Mouse (Mus musculus) urinary bladder, postnatal 14 days (tissue): Measurements from ENCODE around the gene Psg29.
A peak's percentile ranks its signal among the peaks of the same experiment; 100 is the strongest.

ENCODE experiments used
- DNase-seq: peaks from one replicate; pipeline ENCODE4 v3.0.0; 2021; ENCODE audit warnings: low spot score

Gene Psg29

GRCm38 (mm10) chr7:17203177-17203576 lies at the start of gene Psg29:
TSS of gene Psg29 (plus strand) at chr7:17203477.
- DNase-seq = no peak

DNA sequence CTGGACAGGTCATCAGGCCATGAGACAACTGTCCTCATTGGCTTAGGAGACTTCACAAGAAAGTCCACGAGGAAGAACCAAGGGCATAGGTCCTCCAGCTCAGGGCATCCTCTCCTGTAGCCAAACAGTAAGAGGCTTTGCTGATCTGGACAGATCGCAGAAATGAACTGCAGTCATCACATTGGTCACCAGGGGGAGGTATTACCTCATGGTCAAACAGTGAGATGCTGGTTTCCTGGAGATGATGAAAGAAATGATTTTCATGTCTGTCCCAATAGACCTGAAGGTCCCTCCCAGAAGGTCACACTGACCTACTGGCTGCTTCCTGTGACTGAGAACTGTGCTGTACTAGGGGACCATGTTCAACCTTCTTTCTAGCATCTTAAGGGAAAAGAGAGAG lies 47.6 kb upstream of the Psg29 start:
- DNase-seq = peak; percentile 26

- no peak for DNase-seq
These were observed 46.2 kb upstream of the Psg29 start for GRCm38 (mm10) chr7:17156885-17157677.

DNA sequence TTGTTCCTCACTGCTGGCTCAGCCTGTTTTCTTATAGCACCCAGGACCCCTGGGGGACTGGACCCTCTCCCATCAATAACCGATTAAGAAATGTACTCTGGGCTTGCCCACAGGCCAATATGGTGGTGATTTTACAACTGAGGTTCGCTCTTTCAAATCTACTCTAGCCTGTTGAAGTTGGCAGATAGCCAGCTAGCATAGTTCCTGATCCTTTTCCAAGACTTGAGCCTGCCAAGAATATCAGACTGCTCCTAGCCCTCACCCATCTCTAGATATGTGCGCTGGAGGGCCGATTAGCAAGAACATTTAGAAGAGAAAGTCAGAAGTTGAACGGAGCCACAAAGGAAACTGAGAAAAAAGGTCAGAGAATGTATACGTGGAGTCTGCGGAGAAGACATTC lies 44.3 kb upstream of the Psg29 start:
- no peak for DNase-seq

- no peak for DNase-seq
These were observed 31.4 kb upstream of the Psg29 start for GRCm38 (mm10) chr7:17171827-17172226.

DNA sequence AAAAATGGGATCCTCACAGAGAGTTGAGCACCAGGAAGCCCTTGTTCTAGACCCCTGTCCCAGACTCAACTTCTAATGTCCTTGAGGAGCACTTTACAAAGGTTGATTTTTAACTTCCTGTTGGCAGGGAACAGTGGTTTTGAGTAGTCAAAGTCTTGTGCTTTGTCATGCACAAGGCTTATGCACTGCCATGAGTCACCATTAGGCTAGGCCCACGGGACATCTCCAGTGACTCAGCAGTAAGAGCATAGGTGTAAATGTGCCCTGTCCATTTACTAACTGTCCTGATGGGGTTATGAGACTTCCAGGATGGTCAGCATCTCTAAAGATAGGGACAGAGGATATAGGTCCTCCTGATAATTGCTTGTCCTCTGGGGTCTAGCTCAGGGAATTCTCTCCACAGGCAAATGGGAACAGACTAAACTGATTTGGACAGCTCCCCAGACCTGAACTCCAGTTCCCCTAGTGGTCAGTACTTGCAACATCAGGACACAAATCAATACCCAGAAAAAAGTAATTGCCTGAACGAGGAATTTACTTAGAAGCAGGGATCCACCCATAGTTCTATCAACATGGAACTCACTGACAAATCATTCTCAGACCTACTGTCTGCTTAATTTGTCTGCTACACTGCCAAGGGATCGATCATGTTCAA lies 2.4 kb downstream of the Psg29 start:
- DNase-seq = no peak
